Mouse (Mus musculus): Measurements from ENCODE around the gene Mta1.

Mta1 gene

GRCm38 (mm10) chr12:113137260-113138213 is 39.5 kb downstream of the Mta1 start:
- no peak for TF ChIP-seq GATA4 (IDR thresholded peaks at IDR 0.05; ENCODE audit: insufficient replicate concordance, low read length)

- TF ChIP-seq GATA4 (IDR thresholded peaks at IDR 0.05; ENCODE audit: insufficient replicate concordance, low read length), result no peak
Observed at GRCm38 (mm10) chr12:113138291-113138690, 40.2 kb downstream of the Mta1 start.

DNA sequence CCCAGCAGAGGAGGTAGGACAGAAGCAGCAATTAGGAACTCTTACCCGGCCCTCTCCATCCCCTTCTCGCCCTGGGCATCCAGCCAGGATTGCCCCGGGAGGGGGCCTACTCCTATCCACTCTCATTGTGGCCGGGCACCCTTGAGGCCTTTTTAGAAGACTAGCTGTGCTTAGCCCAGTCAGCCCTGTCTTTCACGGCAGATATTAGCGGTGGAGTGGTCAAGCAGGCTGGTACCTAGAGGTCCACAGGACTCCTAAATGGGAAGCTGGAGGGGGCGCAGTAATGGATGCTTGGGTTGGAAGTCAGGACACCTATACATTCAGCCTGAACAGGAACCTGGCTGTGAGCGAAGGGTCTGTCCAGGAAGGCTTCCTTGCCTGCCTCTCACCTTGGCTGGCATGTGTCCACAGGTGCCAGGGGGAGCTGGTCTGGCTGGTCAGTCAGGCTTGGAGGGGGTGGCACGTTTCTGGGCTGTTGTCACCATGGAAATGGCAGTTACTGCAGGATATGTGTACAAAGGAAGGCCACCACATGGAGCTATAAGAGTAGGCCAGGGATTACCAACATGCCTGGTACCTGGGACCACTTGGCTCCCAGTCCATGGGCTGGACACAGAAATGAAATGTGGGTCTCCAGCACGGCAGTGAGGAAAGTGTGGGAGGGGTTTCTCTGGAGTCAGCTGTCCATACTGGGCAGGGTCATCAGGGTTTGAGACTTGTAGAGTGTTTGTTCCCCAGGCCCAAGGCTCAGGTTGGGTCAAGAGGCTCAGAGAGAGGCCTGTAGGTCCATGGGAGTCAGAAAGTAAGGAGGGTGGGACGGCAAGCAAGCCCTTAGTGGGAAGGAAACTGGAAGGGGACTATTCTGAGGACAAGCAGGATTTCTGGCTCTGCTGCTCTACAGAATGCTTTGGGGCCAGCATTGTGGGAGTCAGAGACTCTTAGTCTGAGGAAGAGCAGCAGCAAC is 41.1 kb downstream of the Mta1 start:
- TF ChIP-seq GATA4 (IDR thresholded peaks at IDR 0.05; ENCODE audit: insufficient replicate concordance, low read length), result no peak

DNA sequence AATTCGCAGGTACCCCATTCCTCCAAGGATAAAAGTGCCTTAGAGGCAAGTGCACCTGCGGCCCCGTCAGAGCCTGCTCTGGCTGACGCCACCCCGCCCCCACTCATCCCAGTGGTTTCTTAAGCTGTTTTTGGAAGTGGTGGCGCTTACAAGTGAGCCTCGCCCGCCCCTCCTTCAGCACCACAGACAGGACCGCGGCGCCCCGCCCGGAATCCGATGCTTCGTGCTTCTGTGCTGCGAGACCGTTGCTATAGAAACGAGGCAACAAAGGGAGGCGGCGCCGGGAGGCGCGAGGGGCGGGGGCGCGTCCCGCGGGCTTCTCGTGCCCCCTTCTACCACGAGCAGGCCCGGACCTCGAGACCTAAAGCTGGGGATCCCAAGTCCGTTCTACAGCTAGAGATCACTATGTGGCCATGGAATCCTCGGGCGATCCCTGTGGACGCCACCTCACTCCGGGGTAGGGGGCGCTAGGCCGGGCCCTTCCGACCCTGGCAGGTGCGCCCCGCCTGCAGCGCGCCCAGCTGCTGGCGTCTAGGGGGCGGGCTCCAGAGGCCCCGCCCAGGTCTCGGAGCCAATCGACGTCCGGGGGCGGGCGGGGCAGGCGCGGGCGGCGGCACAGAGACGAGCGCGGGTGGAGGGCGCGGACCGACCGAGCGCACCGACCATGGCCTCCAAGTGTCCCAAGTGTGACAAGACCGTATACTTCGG is 42.0 kb downstream of the Mta1 start, which contains the start of gene Crip2:
Gene Crip2 (plus strand): TSS at position 329 of the 708 bp plus-strand sequence.
- TF ChIP-seq GATA4 (IDR thresholded peaks at IDR 0.05; ENCODE audit: insufficient replicate concordance, low read length), result no peak

GRCm38 (mm10) chr12:113140616-113141411 is 42.7 kb downstream of the Mta1 start:
- no peak for TF ChIP-seq GATA4 (IDR thresholded peaks at IDR 0.05; ENCODE audit: insufficient replicate concordance, low read length)

- no peak; the same call in 1 of the 2 replicates for TF ChIP-seq GATA4 (IDR thresholded peaks at IDR 0.05; ENCODE audit: insufficient replicate concordance, low read length)
Observed at GRCm38 (mm10) chr12:113141531-113141973, 43.5 kb downstream of the Mta1 start.

GRCm38 (mm10) chr12:113142021-113142975 is 44.2 kb downstream of the Mta1 start:
- 0 out of 2 replicates have a peak, but pooled peaks have one; percentile 16 for TF ChIP-seq GATA4 (IDR thresholded peaks at IDR 0.05; ENCODE audit: insufficient replicate concordance, low read length)

DNA sequence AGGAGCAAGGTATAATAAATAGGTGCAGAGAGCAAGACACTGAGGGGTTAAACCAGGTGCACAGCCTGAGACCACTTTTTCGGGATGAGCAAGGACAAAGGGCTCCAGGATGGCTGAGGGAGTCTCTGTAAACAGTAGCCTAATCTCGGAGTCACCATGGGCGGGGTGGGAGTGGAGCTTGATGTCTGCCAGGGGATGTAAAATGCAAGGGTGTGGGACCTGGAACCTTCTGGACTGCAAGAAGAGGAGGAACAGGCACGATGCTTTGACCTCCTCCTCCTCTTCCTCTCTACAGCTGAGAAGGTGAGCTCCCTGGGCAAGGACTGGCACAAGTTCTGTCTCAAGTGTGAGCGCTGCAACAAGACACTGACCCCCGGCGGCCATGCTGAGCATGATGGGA is 45.1 kb downstream of the Mta1 start:
- no peak for TF ChIP-seq GATA4 (IDR thresholded peaks at IDR 0.05; ENCODE audit: insufficient replicate concordance, low read length)

DNA sequence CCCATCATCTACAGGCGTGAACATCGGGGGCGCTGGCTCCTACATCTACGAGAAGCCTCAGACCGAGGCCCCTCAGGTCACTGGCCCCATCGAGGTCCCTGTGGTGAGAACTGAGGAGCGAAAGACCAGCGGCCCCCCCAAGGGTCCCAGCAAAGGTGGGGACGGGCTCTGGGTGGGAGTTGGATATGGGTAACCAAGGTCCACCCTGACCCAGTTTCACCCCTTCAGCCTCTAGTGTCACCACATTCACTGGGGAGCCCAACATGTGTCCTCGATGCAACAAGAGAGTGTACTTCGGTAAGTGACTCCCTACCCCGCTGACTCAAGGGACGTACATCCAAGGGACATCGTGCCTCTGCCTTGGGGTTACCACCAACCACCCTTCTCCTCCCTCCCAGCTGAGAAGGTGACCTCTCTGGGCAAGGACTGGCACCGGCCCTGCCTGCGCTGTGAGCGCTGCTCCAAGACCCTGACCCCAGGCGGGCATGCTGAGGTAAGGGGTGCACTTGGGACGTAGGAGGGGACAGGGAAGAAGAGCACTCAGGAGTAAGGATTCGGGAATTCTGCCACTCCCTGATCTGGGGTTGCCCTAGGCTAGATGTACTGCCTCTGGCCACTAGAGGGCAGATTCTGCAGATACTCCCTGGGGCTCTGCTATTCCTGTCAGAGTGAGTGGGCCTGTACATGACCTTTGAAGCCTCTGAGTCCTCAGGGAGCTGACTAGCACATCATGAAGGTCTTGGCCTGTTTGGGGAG is 46.1 kb downstream of the Mta1 start:
- TF ChIP-seq GATA4 (IDR thresholded peaks at IDR 0.05; ENCODE audit: insufficient replicate concordance, low read length), result no peak

- no peak for TF ChIP-seq GATA4 (IDR thresholded peaks at IDR 0.05; ENCODE audit: insufficient replicate concordance, low read length)
Observed at GRCm38 (mm10) chr12:113144886-113145285, 46.8 kb downstream of the Mta1 start.

DNA sequence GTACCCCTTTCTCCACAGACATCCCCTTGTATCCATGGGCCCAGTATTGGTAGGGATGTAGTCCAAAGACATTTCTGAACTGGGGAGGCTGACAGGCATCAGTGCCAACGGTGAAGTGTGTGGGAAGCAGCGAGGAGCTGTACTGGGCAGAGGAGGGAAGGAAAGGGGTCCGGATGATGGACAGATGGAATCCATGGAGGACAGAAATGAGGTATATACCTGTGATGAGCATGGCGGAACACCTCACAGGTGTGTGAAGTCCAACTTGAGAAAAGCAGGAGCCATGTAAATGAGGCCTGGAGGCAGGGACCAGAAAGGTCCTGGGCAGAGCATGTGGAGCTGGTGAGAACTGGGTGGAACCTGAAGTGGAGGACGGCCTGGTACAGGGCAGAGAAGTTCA is 47.5 kb downstream of the Mta1 start:
- TF ChIP-seq GATA4 (IDR thresholded peaks at IDR 0.05; ENCODE audit: insufficient replicate concordance, low read length), result no peak

All from liver, adult (tissue).